Mouse (Mus musculus): Measurements from ENCODE around the gene Spns1.
"Not testable (repeated sequence)": the region's sequence is repeated elsewhere in the genome, so short reads cannot be mapped to it uniquely, and the experiment has no call there.

The Spns1 gene

GRCm38 (mm10) chr7:126377278-126378158 is at the start of gene Spns1:
TSS of gene Spns1 (minus strand) at chr7:126377450.
- peak; percentile 99 for DNase-seq (ENCODE audit: low spot score)

- no peak for DNase-seq (ENCODE audit: low spot score)
Observed at GRCm38 (mm10) chr7:126424161-126424560, 46.9 kb upstream of the Spns1 start.

DNA sequence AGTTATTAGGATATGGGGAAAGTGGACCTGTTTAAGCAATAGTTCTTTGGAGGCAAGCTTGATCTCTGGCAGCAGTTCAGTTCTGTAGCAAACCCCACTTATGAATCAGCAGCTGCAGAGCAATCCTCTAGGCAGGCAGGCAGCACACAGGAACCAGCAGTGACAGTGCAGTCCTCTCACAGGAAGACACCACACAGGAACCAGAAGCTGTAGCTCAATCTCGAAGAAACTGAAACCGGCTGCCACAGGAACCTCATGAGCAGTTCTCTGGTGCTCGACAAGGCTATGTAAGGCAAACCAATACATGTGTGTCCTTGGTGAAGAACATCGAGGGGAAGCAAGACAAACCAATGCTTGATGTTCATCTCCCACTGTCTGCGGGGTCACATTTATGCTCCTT is 44.5 kb upstream of the Spns1 start:
- DNase-seq (ENCODE audit: low spot score): no peak

- no peak for DNase-seq (ENCODE audit: low spot score)
Observed at GRCm38 (mm10) chr7:126418496-126418895, 41.2 kb upstream of the Spns1 start.

- DNase-seq (ENCODE audit: low spot score): no peak
Observed at GRCm38 (mm10) chr7:126417606-126418005, 40.4 kb upstream of the Spns1 start.

DNA sequence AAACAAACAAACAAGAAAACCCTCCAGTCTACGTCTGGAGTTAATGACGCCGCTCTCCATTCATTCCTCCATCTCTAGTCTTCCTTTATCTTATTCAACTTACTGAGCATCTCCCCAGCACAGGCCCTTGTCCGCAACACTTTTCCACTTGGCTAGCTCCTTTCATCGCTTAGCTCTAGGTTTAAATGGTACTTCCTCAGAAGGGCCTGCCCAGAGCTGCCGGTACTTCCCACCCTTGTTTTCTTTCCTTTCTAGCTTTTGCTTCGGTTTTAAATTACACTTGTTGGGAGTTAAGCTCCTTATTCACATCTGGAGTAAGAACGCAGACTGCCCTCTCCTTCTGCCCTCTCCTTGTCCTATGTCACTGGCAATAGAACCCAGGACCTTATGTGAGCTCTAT is 39.8 kb upstream of the Spns1 start:
- peak; percentile 32 for DNase-seq (ENCODE audit: low spot score)

DNA sequence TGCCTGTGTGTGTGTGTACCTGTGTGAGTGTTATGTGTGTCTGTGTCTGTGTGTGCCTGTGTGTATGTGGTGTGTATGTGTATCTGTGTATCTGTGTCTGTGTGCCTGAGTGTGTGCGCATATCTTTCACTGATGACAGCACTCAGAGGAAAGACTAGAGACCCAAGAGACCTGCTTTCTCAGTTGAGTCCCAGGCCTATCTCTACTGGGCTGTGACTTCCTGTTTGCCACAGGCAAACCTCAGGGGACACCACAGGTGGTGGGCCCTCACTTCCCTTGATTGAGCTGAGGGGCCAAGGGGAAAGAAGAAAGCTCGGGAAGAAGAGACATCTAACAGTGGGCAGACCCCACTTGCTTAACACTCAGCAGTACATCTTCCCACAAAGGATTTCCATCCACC is 39.4 kb upstream of the Spns1 start:
- no peak for DNase-seq (ENCODE audit: low spot score)

- DNase-seq (ENCODE audit: low spot score): no peak
Observed at GRCm38 (mm10) chr7:126414725-126415124, 37.5 kb upstream of the Spns1 start, which contains the start of gene Cd19. TSS of gene Cd19 (minus strand) at chr7:126414889.

DNA sequence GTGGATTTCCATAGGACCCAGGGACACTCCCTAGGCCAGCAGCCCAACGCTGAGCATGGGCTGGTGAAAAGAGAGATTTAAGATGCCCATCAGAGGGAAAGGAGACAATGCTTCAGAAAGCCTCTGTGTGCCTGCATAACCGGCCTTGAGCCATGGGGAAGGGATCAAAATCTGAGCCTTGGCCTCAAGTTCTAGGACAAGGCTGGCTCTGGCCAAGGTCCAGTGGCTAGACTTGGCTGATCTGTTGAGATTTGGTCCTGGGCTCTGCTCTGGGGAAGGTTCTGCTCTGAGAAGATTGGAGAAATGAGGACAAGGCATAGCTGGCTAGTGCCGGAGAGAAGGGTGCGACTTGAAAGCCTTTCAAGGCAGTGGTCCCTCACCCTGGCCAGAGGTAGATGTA is 33.8 kb upstream of the Spns1 start:
- no peak for DNase-seq (ENCODE audit: low spot score)

DNA sequence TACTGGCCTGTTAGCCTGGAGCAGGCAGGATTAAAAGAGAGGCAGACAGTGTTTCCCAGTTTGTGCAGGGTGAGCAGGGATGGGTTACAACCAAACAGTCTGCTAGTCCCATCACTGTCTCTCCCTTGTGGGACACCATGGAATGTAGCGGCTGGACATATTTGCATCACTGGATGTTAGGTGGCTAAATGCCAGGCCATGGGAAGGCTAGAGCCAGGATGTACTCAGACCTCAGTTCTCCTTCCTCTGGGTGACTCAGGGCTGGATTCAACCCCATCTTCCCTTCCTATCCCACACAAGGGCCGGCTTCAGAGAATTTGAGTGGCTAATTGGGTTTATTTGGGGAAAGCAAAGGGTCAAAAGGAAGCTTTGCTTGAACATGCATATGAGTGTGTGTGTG is 31.4 kb upstream of the Spns1 start:
- no peak for DNase-seq (ENCODE audit: low spot score)

GRCm38 (mm10) chr7:126402518-126402917 is 25.3 kb upstream of the Spns1 start:
- not testable (repeated sequence) for DNase-seq (ENCODE audit: low spot score)

DNA sequence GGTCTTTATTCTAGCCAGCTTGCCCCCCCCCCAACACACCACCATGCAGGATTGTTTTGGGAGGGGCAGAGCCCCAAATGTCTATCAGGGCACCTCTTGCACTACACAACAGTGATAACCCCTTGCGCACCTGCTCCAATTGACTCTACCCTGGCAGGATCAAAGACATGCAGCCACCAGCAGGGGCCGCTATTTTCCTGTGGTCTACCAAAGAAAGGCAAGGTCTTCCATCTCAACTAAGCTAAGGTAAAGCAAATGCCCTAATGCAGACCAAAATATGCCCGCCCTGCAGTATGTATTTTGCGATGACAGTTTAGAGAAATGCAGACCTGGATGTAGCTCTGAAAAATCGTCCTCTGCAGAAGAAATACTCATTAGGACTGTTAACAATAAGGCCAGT is 22.3 kb upstream of the Spns1 start:
- DNase-seq (ENCODE audit: low spot score): peak; percentile 86

GRCm38 (mm10) chr7:126397822-126398221 is 20.6 kb upstream of the Spns1 start:
- no peak for DNase-seq (ENCODE audit: low spot score)

DNA sequence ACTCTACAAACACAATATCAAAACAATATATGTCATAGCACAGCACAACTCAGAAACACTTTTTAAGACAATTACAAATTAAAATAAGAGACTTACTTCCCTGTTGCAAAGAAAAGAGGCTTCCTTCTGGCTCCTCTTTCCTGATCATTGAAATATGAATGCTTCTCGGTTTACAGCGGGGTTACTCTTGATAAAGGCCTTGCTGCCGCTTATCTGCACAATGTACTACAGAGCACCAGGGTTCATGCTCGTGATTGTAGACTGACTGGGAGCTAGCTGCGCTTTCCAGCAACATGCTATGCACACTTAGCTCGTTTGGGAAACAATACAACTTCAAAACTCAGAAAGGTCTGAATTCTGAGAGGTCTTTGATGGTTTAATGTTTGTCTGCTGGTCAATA is 20.0 kb upstream of the Spns1 start:
- DNase-seq (ENCODE audit: low spot score): no peak

- DNase-seq (ENCODE audit: low spot score): peak; percentile 100
Observed at GRCm38 (mm10) chr7:126396298-126397119, 19.3 kb upstream of the Spns1 start, which contains the start of gene Nfatc2ip. TSS of gene Nfatc2ip (minus strand) at chr7:126396737.

- not testable (repeated sequence) for DNase-seq (ENCODE audit: low spot score)
Observed at GRCm38 (mm10) chr7:126392086-126392884, 15.0 kb upstream of the Spns1 start.

DNA sequence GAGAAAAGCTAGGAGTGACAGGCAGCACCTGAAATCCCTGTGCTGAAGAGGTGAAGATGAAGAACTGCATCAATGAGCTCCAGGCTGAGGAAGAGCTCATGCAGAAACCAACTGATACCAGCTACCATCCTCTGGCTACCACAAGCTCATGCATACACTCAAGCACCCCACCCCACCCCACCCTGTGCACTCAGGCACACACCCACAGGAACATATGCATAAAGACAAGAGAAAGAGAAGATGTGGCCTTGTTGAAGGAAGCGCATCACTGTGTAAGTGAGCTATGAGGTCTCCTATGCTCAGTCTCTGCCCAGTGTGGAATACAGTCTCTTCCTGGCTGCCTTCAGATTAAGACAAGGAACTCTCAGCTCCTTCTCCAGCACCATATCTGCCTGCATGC is 10.9 kb upstream of the Spns1 start:
- no peak for DNase-seq (ENCODE audit: low spot score)

- DNase-seq (ENCODE audit: low spot score): no peak
Observed at GRCm38 (mm10) chr7:126383565-126383964, 6.3 kb upstream of the Spns1 start.

DNA sequence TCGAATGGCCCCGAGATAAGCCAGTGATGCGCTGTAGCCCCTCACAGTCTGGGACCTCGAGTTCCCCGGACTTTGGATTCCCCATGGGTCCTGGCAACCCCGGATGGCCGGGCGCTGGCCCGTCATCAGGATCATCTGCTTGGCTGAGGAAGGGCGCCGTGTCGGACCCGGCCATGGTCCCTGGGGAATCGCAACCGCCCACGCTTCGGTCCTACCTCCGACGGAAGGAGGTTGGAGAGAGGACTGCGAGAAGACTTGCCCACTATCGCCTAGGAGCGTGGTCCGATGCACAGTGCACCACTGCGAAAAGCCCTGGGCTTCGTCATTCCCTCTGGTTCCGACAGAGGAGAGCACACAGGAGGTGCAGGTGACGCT is 360 bp downstream of the Spns1 start:
- peak; percentile 20 for DNase-seq (ENCODE audit: low spot score)

DNA sequence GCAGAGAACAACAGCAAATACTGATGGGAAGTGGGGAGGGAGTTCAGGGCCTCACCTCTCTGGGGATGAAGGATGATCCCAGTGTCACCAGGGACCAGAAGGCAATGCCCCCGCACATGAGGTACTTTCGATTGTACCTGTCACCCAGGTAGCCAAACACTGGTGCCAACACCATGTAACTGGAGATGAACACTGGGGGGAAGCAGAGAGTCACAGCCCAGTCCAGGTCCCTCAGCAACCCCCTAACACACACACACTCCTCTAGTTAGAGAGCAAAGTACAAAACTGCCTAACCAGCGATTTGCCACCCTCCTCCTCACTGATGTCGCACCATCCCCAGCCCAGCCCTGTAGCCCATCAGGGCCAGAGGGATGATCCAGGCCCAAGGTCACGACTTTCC is 2.2 kb downstream of the Spns1 start:
- DNase-seq (ENCODE audit: low spot score): no peak

DNA sequence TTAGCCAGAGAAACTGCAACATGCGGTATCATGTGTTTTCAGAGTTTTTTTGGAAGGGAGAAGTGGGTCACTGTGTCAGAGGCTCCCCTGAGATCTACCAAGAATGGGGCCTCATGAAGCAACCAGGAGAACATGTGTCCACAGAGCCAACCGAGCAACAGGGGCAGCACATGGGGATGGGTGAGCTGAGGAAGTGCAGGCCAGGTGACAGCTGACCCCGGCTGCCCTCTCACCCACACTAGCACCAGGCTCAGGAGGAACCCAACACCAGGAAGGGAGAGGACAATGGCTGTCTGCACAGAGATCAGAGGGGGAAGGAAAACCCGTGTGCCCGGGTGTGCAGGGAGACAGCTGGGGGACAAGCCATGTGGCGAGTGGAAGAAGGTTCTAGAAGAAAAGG is 2.7 kb downstream of the Spns1 start:
- DNase-seq (ENCODE audit: low spot score): no peak

GRCm38 (mm10) chr7:126373007-126373406 is 4.2 kb downstream of the Spns1 start:
- no peak for DNase-seq (ENCODE audit: low spot score)

Data from retina, embryonic 14.5 days (tissue).